Mouse (Mus musculus) intestine, postnatal 0 days (tissue): ENCODE measurements around the gene Spc24. TPM values are rescaled to one million over a fixed set of nuclear protein-coding genes. Genes with fewer than 3 reads are reported as not detected.

ENCODE experiments used
- ATAC-seq: fragments of 200-750 bp; cut with Nextera tagmentation; 2 replicates; pipeline ENCODE4 v1.8.0; 2017; ENCODE audit warnings: mild to moderate bottlenecking, moderate TSS enrichment, moderate library complexity
- H3K27ac ChIP-seq: fragments of 300-500 bp; sonication (generic); 2 replicates; pipeline ENCODE4 v1.5.1; 2014; ENCODE audit warnings: mild to moderate bottlenecking, low read depth, low read length, moderate library complexity
- H3K27me3 ChIP-seq: fragments of 300-500 bp; sonication (generic); replicated peaks from 2 replicates; pipeline ENCODE4 v1.6.1; 2014; ENCODE audit warnings: low read length, mixed read lengths; ENCODE audit not compliant: control insufficient read depth, insufficient read depth
- H3K36me3 ChIP-seq: fragments of 300-500 bp; sonication (generic); 2 replicates; pipeline ENCODE4 v1.6.1; 2014; ENCODE audit warnings: mild to moderate bottlenecking, moderate library complexity; ENCODE audit not compliant: control insufficient read depth, insufficient read depth
- H3K4me1 ChIP-seq: fragments of 300-500 bp; sonication (generic); replicated peaks from 2 replicates; pipeline ENCODE4 v1.6.1; 2014; ENCODE audit warnings: antibody characterized with exemption, low read length, mixed read lengths; ENCODE audit not compliant: control insufficient read depth, insufficient read depth
- H3K4me2 ChIP-seq: fragments of 300-500 bp; sonication (generic); replicated peaks from 2 replicates; pipeline ENCODE4 v1.6.1; 2014; ENCODE audit warnings: low read depth, mild to moderate bottlenecking, moderate library complexity
- H3K4me3 ChIP-seq: fragments of 300-500 bp; sonication (generic); 2 replicates; pipeline ENCODE4 v1.5.1; 2014; ENCODE audit warnings: low read depth, low read length
- H3K9ac ChIP-seq: fragments of 300-500 bp; sonication (generic); 2 replicates; pipeline ENCODE4 v1.6.1; 2014; ENCODE audit warnings: mild to moderate bottlenecking, low read depth, low read length
- H3K9me3 ChIP-seq: fragments of 300-500 bp; sonication (generic); 2 replicates; pipeline ENCODE4 v1.6.1; 2016; ENCODE audit warnings: mixed run types; ENCODE audit not compliant: control insufficient read depth
- CTCF ChIP-seq: sonication (generic); IDR thresholded peaks from 2 replicates; pipeline ENCODE4 v1.5.1; 2016; ENCODE audit warnings: low read depth, mild to moderate bottlenecking, control low read depth, antibody characterized with exemption, moderate library complexity
- WGBS: fragments of 180-500 bp; shearing (Covaris S2); extraction: QIAGEN DNeasy Blood & Tissue Kit; methylation state at CpG from one replicate; pipeline ENCODE4 v1.1.7; 2014; 5-methylcytosine and 5-hydroxymethylcytosine counted together
- polyA plus RNA-seq: library from polyadenylated mRNA; unstranded; fragments of >200 nt; fragmentation: Nextera tagmentation; extraction: Ambion mirVana; gene quantifications from 2 replicates; pipeline ENCODE4 v1.2.1, GENCODE M21; 2015

The Spc24 gene
- polyA plus RNA-seq, 1 experiment from 2014 or later: 32.4 TPM

- H3K9me3 ChIP-seq: no peaks in the 10 kb centered on the region
- H3K9ac ChIP-seq: no peak overlapping the region
- no peak overlapping the region for H3K4me3 ChIP-seq
- H3K36me3 ChIP-seq: no peaks in the 10 kb centered on the region
- no peak for TF ChIP-seq CTCF
- peak; percentile 48 for ATAC-seq
- H3K4me1 ChIP-seq: no peaks in the 10 kb centered on the region
- no peak overlapping the region for H3K4me2 ChIP-seq
- 0 out of 2 replicates have a peak overlapping the region, but pooled peaks have one; percentile 11 for H3K27ac ChIP-seq
- no peaks in the 10 kb centered on the region for H3K27me3 ChIP-seq
These were observed 2.0 kb upstream of the Spc24 start for GRCm38 (mm10) chr9:21762135-21762534.

GRCm38 (mm10) chr9:21759718-21760117 lies 385 bp downstream of the Spc24 start:
- Histone ChIP-seq H3K9ac (peak overlapping the region; percentile 65), H3K27me3 (no peaks in the 10 kb centered on the region), H3K27ac (no peak overlapping the region), H3K4me3 (peak overlapping the region; percentile 90), H3K9me3 (no peaks in the 10 kb centered on the region), H3K4me1 (no peaks in the 10 kb centered on the region), H3K36me3 (no peaks in the 10 kb centered on the region; the same call in 1 of the 2 replicates), H3K4me2 (peak overlapping the region; percentile 90)
- no peak for ATAC-seq
- WGBS: 0% methylated on average over 20 of the region's 20 CpGs
- no peak for TF ChIP-seq CTCF

- no peak for TF ChIP-seq CTCF
- peak overlapping the region; percentile 90 for H3K4me2 ChIP-seq
- H3K27me3 ChIP-seq: no peaks in the 10 kb centered on the region
- no peaks in the 10 kb centered on the region; the same call in 1 of the 2 replicates for H3K36me3 ChIP-seq
- peak overlapping the region; percentile 90 for H3K4me3 ChIP-seq
- no peak overlapping the region for H3K9ac ChIP-seq
- WGBS: 54% methylated on average over 14 of the region's 14 CpGs
- ATAC-seq: no peak
- no peaks in the 10 kb centered on the region for H3K9me3 ChIP-seq
- no peak overlapping the region for H3K27ac ChIP-seq
- peaks cover 5% of the 10 kb centered on the region; the same call in 1 of the 2 replicates for H3K4me1 ChIP-seq
These were observed 1.2 kb downstream of the Spc24 start for GRCm38 (mm10) chr9:21758576-21759529.

GRCm38 (mm10) chr9:21754516-21755321 lies 5.4 kb downstream of the Spc24 start:
- Histone ChIP-seq H3K36me3 (peaks cover 8% of the 10 kb centered on the region), H3K9me3 (no peaks in the 10 kb centered on the region), H3K4me2 (no peak overlapping the region), H3K9ac (no peak overlapping the region), H3K4me3 (no peak overlapping the region), H3K27me3 (no peaks in the 10 kb centered on the region), H3K4me1 (peaks cover 11% of the 10 kb centered on the region; the same call in 1 of the 2 replicates), H3K27ac (0 out of 2 replicates have a peak overlapping the region, but pooled peaks have one; percentile 35)
- 68% methylated on average over 13 of the region's 13 CpGs for WGBS
- TF ChIP-seq CTCF: no peak
- ATAC-seq: no peak

GRCm38 (mm10) chr9:21754003-21754402 lies 6.1 kb downstream of the Spc24 start:
- H3K9me3 ChIP-seq: no peaks in the 10 kb centered on the region
- peak overlapping the region; percentile 6; the same call in 1 of the 2 replicates for H3K4me2 ChIP-seq
- no peaks in the 10 kb centered on the region for H3K27me3 ChIP-seq
- no peak overlapping the region for H3K9ac ChIP-seq
- no peak overlapping the region for H3K4me3 ChIP-seq
- TF ChIP-seq CTCF: no peak; the same call in 1 of the 2 replicates
- peaks cover 11% of the 10 kb centered on the region; the same call in 1 of the 2 replicates for H3K4me1 ChIP-seq
- WGBS: 51% methylated on average over 2 of the region's 2 CpGs
- H3K36me3 ChIP-seq: peaks cover 15% of the 10 kb centered on the region
- peak; percentile 50 for ATAC-seq
- peak overlapping the region; percentile 35; the same call in 1 of the 2 replicates for H3K27ac ChIP-seq

- peaks cover 11% of the 10 kb centered on the region; the same call in 1 of the 2 replicates for H3K4me1 ChIP-seq
- TF ChIP-seq CTCF: no peak
- H3K9me3 ChIP-seq: no peaks in the 10 kb centered on the region
- peaks cover 31% of the 10 kb centered on the region for H3K36me3 ChIP-seq
- H3K27ac ChIP-seq: peak overlapping the region; percentile 80
- no peaks in the 10 kb centered on the region for H3K27me3 ChIP-seq
- peak; percentile 42 for ATAC-seq
- H3K9ac ChIP-seq: no peak overlapping the region
- no peak overlapping the region for H3K4me3 ChIP-seq
- H3K4me2 ChIP-seq: no peak overlapping the region
- 35% methylated on average over 10 of the region's 10 CpGs for WGBS
These were observed 7.8 kb downstream of the Spc24 start for GRCm38 (mm10) chr9:21752252-21752792.
